Mouse (Mus musculus) embryonic facial prominence, embryonic 14.5 days (tissue): ENCODE results near the gene Tdrd7. TPM values are rescaled to one million over a fixed set of nuclear protein-coding genes. Genes with fewer than 3 reads are reported as not detected.
A peak's percentile ranks its signal among the peaks of the same experiment; 100 is the strongest.

Experiments used
- ATAC-seq: fragments of 200-750 bp; cut with Nextera tagmentation; 2 replicates; pipeline ENCODE4 v1.8.0; 2017; ENCODE audit warnings: low read depth, moderate number of reproducible peaks, moderate TSS enrichment
- DNase-seq: peaks from one replicate; pipeline ENCODE4 v3.0.0-alpha.2; 2015; ENCODE audit warnings: low spot score
- H3K27ac ChIP-seq: fragments of 300-500 bp; sonication (generic); replicated peaks from 2 replicates; pipeline ENCODE4 v1.5.1; 2014; ENCODE audit warnings: low read depth, mild to moderate bottlenecking, low read length, moderate library complexity
- H3K27me3 ChIP-seq: fragments of 300-500 bp; sonication (generic); replicated peaks from 2 replicates; pipeline ENCODE4 v1.6.1; 2014; ENCODE audit warnings: low read length; ENCODE audit not compliant: control insufficient read depth, insufficient read depth
- H3K36me3 ChIP-seq: fragments of 300-500 bp; sonication (generic); 2 replicates; pipeline ENCODE4 v1.6.1; 2014; ENCODE audit warnings: low read length, mixed read lengths; ENCODE audit not compliant: control insufficient read depth, insufficient read depth
- H3K4me1 ChIP-seq: fragments of 300-500 bp; sonication (generic); 2 replicates; pipeline ENCODE4 v1.6.1; 2014; ENCODE audit warnings: antibody characterized with exemption, low read length; ENCODE audit not compliant: control insufficient read depth, insufficient read depth
- H3K4me2 ChIP-seq: fragments of 300-500 bp; sonication (generic); 2 replicates; pipeline ENCODE4 v1.6.1; 2014; ENCODE audit warnings: low read depth, mild to moderate bottlenecking, low read length, moderate library complexity, mixed read lengths
- H3K4me3 ChIP-seq: fragments of 300-500 bp; sonication (generic); 2 replicates; pipeline ENCODE4 v1.5.1; 2014; ENCODE audit warnings: low read depth, mild to moderate bottlenecking, low read length
- H3K9ac ChIP-seq: fragments of 300-500 bp; sonication (generic); 2 replicates; pipeline ENCODE4 v1.6.1; 2014; ENCODE audit warnings: low read depth, mild to moderate bottlenecking, low read length, moderate library complexity, mixed read lengths
- H3K9me3 ChIP-seq: fragments of 300-500 bp; sonication (generic); 2 replicates; pipeline ENCODE4 v1.6.1; 2016; ENCODE audit warnings: low read length; ENCODE audit not compliant: control insufficient read depth
- WGBS: fragments of 180-500 bp; shearing (Covaris S2); extraction: QIAGEN DNeasy Blood & Tissue Kit; methylation state at CpG from one replicate; pipeline ENCODE4 v1.1.7; 2014; 5-methylcytosine and 5-hydroxymethylcytosine counted together
- polyA plus RNA-seq: library from polyadenylated mRNA; unstranded; fragments of >200 nt; fragmentation: Nextera tagmentation; extraction: Ambion mirVana; gene quantifications from 2 replicates; pipeline ENCODE4 v1.2.1, GENCODE M21; 2014

Gene Tdrd7
- 15.2 and 16.1 TPM in 2 replicates for polyA plus RNA-seq

GRCm38 (mm10) chr4:45964771-45965439 is at the start of gene Tdrd7:
Gene Tdrd7, plus strand, starts transcription at chr4:45965334.
- 0 out of 2 replicates have a peak within 1 kb of the TSS, but pooled peaks have one; percentile 8 for H3K4me2 ChIP-seq
- no peaks in the 10 kb centered on the region for H3K36me3 ChIP-seq
- no peaks in the 10 kb centered on the region; the same call in 1 of the 2 replicates for H3K27me3 ChIP-seq
- ATAC-seq (no peak), DNase-seq (no peak)
- H3K4me3 ChIP-seq: no peak within 1 kb of the TSS
- 71% methylated on average over 10 of the region's 10 CpGs for WGBS
- no peak within 1 kb of the TSS for H3K9ac ChIP-seq
- no peak within 1 kb of the TSS for H3K27ac ChIP-seq
- no peaks in the 10 kb centered on the region for H3K9me3 ChIP-seq
- no peaks in the 10 kb centered on the region for H3K4me1 ChIP-seq

- ATAC-seq: no peak
- H3K36me3 ChIP-seq: no peaks in the 10 kb centered on the region
- DNase-seq: no peak
- no peaks in the 10 kb centered on the region for H3K27me3 ChIP-seq
- 78% methylated on average over 7 of the region's 7 CpGs for WGBS
- H3K4me2 ChIP-seq: no peak overlapping the region
- no peak overlapping the region for H3K27ac ChIP-seq
- no peak overlapping the region for H3K4me3 ChIP-seq
- 0 out of 2 replicates have a peak, but pooled peaks cover 3% of the 10 kb centered on the region for H3K9me3 ChIP-seq
- no peaks in the 10 kb centered on the region for H3K4me1 ChIP-seq
- H3K9ac ChIP-seq: no peak overlapping the region
These were observed 48.0 kb upstream of the Tdrd7 start for GRCm38 (mm10) chr4:45917091-45917490.

- Histone ChIP-seq H3K36me3 (no peaks in the 10 kb centered on the region), H3K4me2 (no peak overlapping the region), H3K27ac (no peak overlapping the region), H3K9me3 (no peaks in the 10 kb centered on the region), H3K27me3 (no peaks in the 10 kb centered on the region), H3K9ac (no peak overlapping the region; the same call in 1 of the 2 replicates), H3K4me1 (no peaks in the 10 kb centered on the region), H3K4me3 (no peak overlapping the region)
- ATAC-seq (no peak), DNase-seq (no peak)
- 81% methylated on average over 10 of the region's 10 CpGs for WGBS
These were observed 43.3 kb upstream of the Tdrd7 start for GRCm38 (mm10) chr4:45921663-45922435.

GRCm38 (mm10) chr4:45924011-45924410 is 41.1 kb upstream of the Tdrd7 start:
- no peaks in the 10 kb centered on the region for H3K36me3 ChIP-seq
- DNase-seq (no peak), ATAC-seq (no peak)
- H3K27me3 ChIP-seq: no peaks in the 10 kb centered on the region
- 87% methylated on average over 4 of the region's 4 CpGs for WGBS
- no peak overlapping the region for H3K4me3 ChIP-seq
- no peaks in the 10 kb centered on the region for H3K9me3 ChIP-seq
- H3K9ac ChIP-seq: no peak overlapping the region
- no peak overlapping the region for H3K27ac ChIP-seq
- no peak overlapping the region for H3K4me2 ChIP-seq
- no peaks in the 10 kb centered on the region for H3K4me1 ChIP-seq

- no peak overlapping the region for H3K27ac ChIP-seq
- 68% methylated on average over 4 of the region's 4 CpGs for WGBS
- H3K36me3 ChIP-seq: no peaks in the 10 kb centered on the region
- DNase-seq: no peak
- no peaks in the 10 kb centered on the region for H3K27me3 ChIP-seq
- H3K9me3 ChIP-seq: no peaks in the 10 kb centered on the region
- H3K4me1 ChIP-seq: no peaks in the 10 kb centered on the region
- no peak for ATAC-seq
- no peak overlapping the region for H3K9ac ChIP-seq
- H3K4me2 ChIP-seq: no peak overlapping the region
- no peak overlapping the region for H3K4me3 ChIP-seq
These were observed 36.6 kb upstream of the Tdrd7 start for GRCm38 (mm10) chr4:45928561-45928960.

- no peaks in the 10 kb centered on the region for H3K4me1 ChIP-seq
- peak; percentile 49 for DNase-seq
- no peaks in the 10 kb centered on the region for H3K36me3 ChIP-seq
- no peak overlapping the region for H3K9ac ChIP-seq
- H3K27me3 ChIP-seq: no peaks in the 10 kb centered on the region
- H3K27ac ChIP-seq: no peak overlapping the region
- no peaks in the 10 kb centered on the region for H3K9me3 ChIP-seq
- H3K4me2 ChIP-seq: no peak overlapping the region
- 31% methylated on average over 13 of the region's 13 CpGs for WGBS
- H3K4me3 ChIP-seq: no peak overlapping the region
- ATAC-seq: peak; percentile 57; the same call in 1 of the 2 replicates
These were observed 23.5 kb upstream of the Tdrd7 start for GRCm38 (mm10) chr4:45941628-45942044.

GRCm38 (mm10) chr4:45947729-45948128 is 17.4 kb upstream of the Tdrd7 start:
- no peak for ATAC-seq
- H3K27me3 ChIP-seq: no peaks in the 10 kb centered on the region
- no peak overlapping the region for H3K9ac ChIP-seq
- H3K9me3 ChIP-seq: no peaks in the 10 kb centered on the region
- H3K4me3 ChIP-seq: no peak overlapping the region
- no peak overlapping the region for H3K27ac ChIP-seq
- H3K4me2 ChIP-seq: no peak overlapping the region
- H3K36me3 ChIP-seq: no peaks in the 10 kb centered on the region
- H3K4me1 ChIP-seq: no peaks in the 10 kb centered on the region
- 73% methylated on average over 8 of the region's 8 CpGs for WGBS
- no peak for DNase-seq

- Histone ChIP-seq H3K4me2 (no peak overlapping the region), H3K4me1 (no peaks in the 10 kb centered on the region), H3K9ac (no peak overlapping the region), H3K4me3 (no peak overlapping the region), H3K27ac (no peak overlapping the region), H3K36me3 (no peaks in the 10 kb centered on the region), H3K27me3 (no peaks in the 10 kb centered on the region), H3K9me3 (no peaks in the 10 kb centered on the region)
- WGBS: 76% methylated on average over 7 of the region's 7 CpGs
- DNase-seq (no peak), ATAC-seq (no peak)
These were observed 15.9 kb upstream of the Tdrd7 start for GRCm38 (mm10) chr4:45949109-45949848.
